Mouse (Mus musculus): ENCODE measurements at regions not wholly inside any gene's neighbourhood (a gene's known extent, or its start where the extent isn't known, plus 50 kb on each side); places are given as distances from the start of the nearest gene placed in this dataset.

DNA sequence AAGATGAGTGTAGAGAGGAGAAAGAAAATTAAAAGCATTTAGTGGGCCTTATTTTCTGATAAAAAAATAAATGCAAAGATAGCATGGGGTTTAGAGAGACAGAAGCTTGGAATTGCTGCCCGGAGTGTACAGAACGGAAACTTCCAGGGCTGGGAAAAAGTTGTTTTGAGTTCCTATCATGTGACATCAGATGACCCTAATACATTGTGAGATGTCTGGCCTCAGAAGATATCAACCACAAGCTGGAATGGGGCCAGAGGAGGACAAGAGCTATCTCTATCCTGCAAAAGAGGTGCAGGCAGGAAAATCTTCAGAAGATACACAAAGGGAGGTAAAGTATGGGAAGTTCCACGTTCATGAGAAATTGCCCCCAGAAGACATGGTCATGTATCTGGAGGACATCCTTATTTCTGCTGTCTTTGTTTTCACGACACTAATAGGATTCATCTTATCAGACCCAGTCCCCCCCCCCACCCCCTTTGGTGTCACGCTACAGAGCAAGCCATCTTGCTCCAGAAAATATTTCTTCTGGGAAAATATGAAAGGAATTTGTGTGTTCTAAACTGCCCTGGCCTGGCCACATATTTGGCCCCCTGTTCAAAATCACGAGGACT is 408.3 kb upstream of the N6amt1 start:
- Histone ChIP-seq H3K4me1 (ENCODE audit: control insufficient read depth, insufficient read depth, low read length) (no peaks in the 10 kb centered on the region; the same call in 1 of the 2 replicates), H3K27ac (replicated peaks; ENCODE audit: insufficient read depth, low read depth, low read length) (no peak overlapping the region), H3K9ac (ENCODE audit: low read depth, low read length) (no peak overlapping the region), H3K27me3 (ENCODE audit: control insufficient read depth, insufficient read depth, low read length) (no peaks in the 10 kb centered on the region), H3K4me3 (ENCODE audit: insufficient read depth, low read depth, low read length) (no peak overlapping the region), H3K79me2 (ENCODE audit: control insufficient read depth, insufficient read depth, low read length) (no peaks in the 10 kb centered on the region), H3K36me3 (ENCODE audit: control insufficient read depth, insufficient read depth, low read length) (no peaks in the 10 kb centered on the region)
- peak; percentile 31 for DNase-seq (ENCODE audit: extremely low read depth, low read depth, low spot score)
- TF ChIP-seq POLR2A (IDR thresholded peaks at IDR 0.05; ENCODE audit: extremely low read depth, insufficient read depth, low read length) (no peak), CTCF (IDR thresholded peaks at IDR 0.05; ENCODE audit: low read depth, low read length) (no peak)
- 64% methylated on average over 6 of the region's 6 CpGs for WGBS

DNA sequence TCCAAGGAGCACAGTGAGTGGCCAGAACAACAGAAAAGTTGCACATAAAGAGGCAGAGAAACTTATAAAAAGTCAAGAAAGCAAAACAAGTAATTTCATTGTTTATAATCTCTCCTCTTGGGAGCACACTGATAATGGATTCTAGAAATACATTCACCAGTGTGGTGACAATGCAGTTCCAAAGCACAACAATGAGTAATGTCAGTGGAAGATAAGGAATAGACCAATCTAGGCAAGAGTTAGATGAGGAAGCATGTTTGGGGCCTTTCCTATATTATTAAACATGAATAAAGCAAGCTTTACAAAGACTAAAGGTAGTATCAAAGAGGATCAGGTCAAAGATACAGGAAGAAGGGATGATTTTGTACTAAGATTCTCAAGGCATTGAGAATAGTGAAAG is 408.9 kb upstream of the N6amt1 start:
- DNase-seq (ENCODE audit: extremely low read depth, low read depth, low spot score), result no peak
- Histone ChIP-seq H3K4me1 (ENCODE audit: control insufficient read depth, insufficient read depth, low read length) (no peaks in the 10 kb centered on the region; the same call in 1 of the 2 replicates), H3K27ac (replicated peaks; ENCODE audit: insufficient read depth, low read depth, low read length) (no peak overlapping the region), H3K27me3 (ENCODE audit: control insufficient read depth, insufficient read depth, low read length) (no peaks in the 10 kb centered on the region), H3K9ac (ENCODE audit: low read depth, low read length) (no peak overlapping the region), H3K36me3 (ENCODE audit: control insufficient read depth, insufficient read depth, low read length) (no peaks in the 10 kb centered on the region), H3K79me2 (ENCODE audit: control insufficient read depth, insufficient read depth, low read length) (no peaks in the 10 kb centered on the region), H3K4me3 (ENCODE audit: insufficient read depth, low read depth, low read length) (no peak overlapping the region)
- TF ChIP-seq POLR2A (IDR thresholded peaks at IDR 0.05; ENCODE audit: extremely low read depth, insufficient read depth, low read length) (no peak), CTCF (IDR thresholded peaks at IDR 0.05; ENCODE audit: low read depth, low read length) (no peak)

- no peaks in the 10 kb centered on the region for H3K36me3 ChIP-seq (ENCODE audit: control insufficient read depth, insufficient read depth, low read length)
- no peak overlapping the region for H3K9ac ChIP-seq (ENCODE audit: low read depth, low read length)
- H3K27me3 ChIP-seq (ENCODE audit: control insufficient read depth, insufficient read depth, low read length), result no peaks in the 10 kb centered on the region
- no peak overlapping the region for H3K4me3 ChIP-seq (ENCODE audit: insufficient read depth, low read depth, low read length)
- WGBS, result 60% methylated on average over 2 of the region's 2 CpGs
- H3K27ac ChIP-seq (replicated peaks; ENCODE audit: insufficient read depth, low read depth, low read length), result no peak overlapping the region
- no peaks in the 10 kb centered on the region for H3K79me2 ChIP-seq (ENCODE audit: control insufficient read depth, insufficient read depth, low read length)
- H3K4me1 ChIP-seq (ENCODE audit: control insufficient read depth, insufficient read depth, low read length), result no peaks in the 10 kb centered on the region
- DNase-seq (ENCODE audit: extremely low read depth, low read depth, low spot score), result peak; percentile 37
- TF ChIP-seq CTCF (IDR thresholded peaks at IDR 0.05; ENCODE audit: low read depth, low read length) (no peak), POLR2A (IDR thresholded peaks at IDR 0.05; ENCODE audit: extremely low read depth, insufficient read depth, low read length) (no peak)
Measured at GRCm38 (mm10) chr16:86934989-86935388, 419.0 kb upstream of the N6amt1 start.

GRCm38 (mm10) chr16:86932765-86933164 is 421.2 kb upstream of the N6amt1 start:
- WGBS, result 72% methylated on average over 3 of the region's 3 CpGs
- no peak overlapping the region for H3K9ac ChIP-seq (ENCODE audit: low read depth, low read length)
- H3K4me3 ChIP-seq (ENCODE audit: insufficient read depth, low read depth, low read length), result no peak overlapping the region
- peak; percentile 20 for DNase-seq (ENCODE audit: extremely low read depth, low read depth, low spot score)
- no peaks in the 10 kb centered on the region for H3K4me1 ChIP-seq (ENCODE audit: control insufficient read depth, insufficient read depth, low read length)
- TF ChIP-seq CTCF (IDR thresholded peaks at IDR 0.05; ENCODE audit: low read depth, low read length), result no peak
- no peaks in the 10 kb centered on the region for H3K27me3 ChIP-seq (ENCODE audit: control insufficient read depth, insufficient read depth, low read length)
- H3K36me3 ChIP-seq (ENCODE audit: control insufficient read depth, insufficient read depth, low read length), result no peaks in the 10 kb centered on the region
- H3K27ac ChIP-seq (replicated peaks; ENCODE audit: insufficient read depth, low read depth, low read length), result no peak overlapping the region
- H3K79me2 ChIP-seq (ENCODE audit: control insufficient read depth, insufficient read depth, low read length), result no peaks in the 10 kb centered on the region

DNA sequence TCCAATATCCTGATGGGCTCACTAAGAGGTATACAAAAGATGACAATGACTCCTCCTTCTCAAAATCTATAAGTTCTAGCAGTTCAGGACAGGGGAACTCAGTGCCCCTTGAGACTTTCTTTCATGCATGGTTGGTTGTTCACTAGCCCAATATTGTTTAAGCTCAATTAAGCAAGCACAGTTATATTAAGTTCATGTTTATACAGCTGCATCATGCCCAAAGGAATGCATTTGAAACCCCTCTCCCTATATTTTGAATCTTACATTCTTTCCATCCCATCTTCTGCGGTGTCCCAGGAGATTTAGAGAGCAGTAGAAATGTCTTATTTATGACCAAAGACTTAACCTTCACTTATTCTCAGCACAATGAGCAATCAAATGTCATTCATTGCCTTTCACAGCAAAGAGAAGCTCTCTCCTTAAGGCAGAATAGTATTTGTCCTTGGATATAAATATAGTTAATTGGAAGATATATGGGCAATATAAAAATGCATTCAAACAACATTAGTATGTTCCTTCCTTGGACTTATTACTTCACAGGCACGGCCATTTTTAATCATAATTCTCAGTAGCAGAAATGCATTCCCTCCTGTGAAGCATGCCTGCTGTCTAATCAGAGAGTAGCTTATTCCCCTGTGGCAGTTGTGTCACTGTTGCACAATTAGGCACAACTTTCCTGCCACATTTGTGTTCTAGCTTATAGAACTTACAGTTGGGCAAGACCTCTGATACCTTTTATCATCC is 455.8 kb upstream of the N6amt1 start:
- Histone ChIP-seq H3K79me2 (ENCODE audit: control insufficient read depth, insufficient read depth, low read length) (no peaks in the 10 kb centered on the region), H3K4me1 (ENCODE audit: control insufficient read depth, insufficient read depth, low read length) (no peaks in the 10 kb centered on the region), H3K9ac (ENCODE audit: low read depth, low read length) (no peak overlapping the region), H3K4me3 (ENCODE audit: insufficient read depth, low read depth, low read length) (no peak overlapping the region), H3K27ac (replicated peaks; ENCODE audit: insufficient read depth, low read depth, low read length) (no peak overlapping the region), H3K36me3 (ENCODE audit: control insufficient read depth, insufficient read depth, low read length) (no peaks in the 10 kb centered on the region), H3K27me3 (ENCODE audit: control insufficient read depth, insufficient read depth, low read length) (no peaks in the 10 kb centered on the region)
- 91% methylated on average over 2 of the region's 2 CpGs for WGBS
- no peak for DNase-seq (ENCODE audit: extremely low read depth, low read depth, low spot score)
- TF ChIP-seq POLR2A (IDR thresholded peaks at IDR 0.05; ENCODE audit: extremely low read depth, insufficient read depth, low read length), result no peak
- no peak for TF ChIP-seq CTCF (IDR thresholded peaks at IDR 0.05; ENCODE audit: low read depth, low read length)

DNA sequence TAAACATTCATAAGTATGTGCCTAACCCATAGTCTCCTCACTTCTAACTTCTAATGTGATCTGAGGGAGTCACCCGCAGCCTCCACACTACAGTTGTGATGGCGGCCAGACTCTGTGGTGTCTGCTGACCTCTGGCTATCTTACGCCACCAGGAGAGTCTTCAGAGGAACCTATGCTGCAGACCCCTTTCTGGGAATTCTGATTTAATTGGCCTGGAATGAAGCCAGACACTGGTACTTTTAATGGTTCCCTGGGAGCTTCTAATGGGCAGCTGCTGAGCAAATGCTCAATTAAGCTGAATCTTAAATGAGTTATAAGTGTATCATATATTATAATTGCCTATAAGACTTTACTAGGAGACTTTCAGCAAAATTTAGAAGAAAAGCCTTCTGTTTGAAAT is 459.0 kb upstream of the N6amt1 start:
- no peak for DNase-seq (ENCODE audit: extremely low read depth, low read depth, low spot score)
- H3K36me3 ChIP-seq (ENCODE audit: control insufficient read depth, insufficient read depth, low read length), result no peaks in the 10 kb centered on the region
- no peak overlapping the region for H3K9ac ChIP-seq (ENCODE audit: low read depth, low read length)
- no peak overlapping the region for H3K4me3 ChIP-seq (ENCODE audit: insufficient read depth, low read depth, low read length)
- no peaks in the 10 kb centered on the region for H3K4me1 ChIP-seq (ENCODE audit: control insufficient read depth, insufficient read depth, low read length)
- no peaks in the 10 kb centered on the region for H3K27me3 ChIP-seq (ENCODE audit: control insufficient read depth, insufficient read depth, low read length)
- 97% methylated on average over 3 of the region's 3 CpGs for WGBS
- no peak for TF ChIP-seq CTCF (IDR thresholded peaks at IDR 0.05; ENCODE audit: low read depth, low read length)
- TF ChIP-seq POLR2A (IDR thresholded peaks at IDR 0.05; ENCODE audit: extremely low read depth, insufficient read depth, low read length), result no peak
- H3K79me2 ChIP-seq (ENCODE audit: control insufficient read depth, insufficient read depth, low read length), result no peaks in the 10 kb centered on the region
- no peak overlapping the region for H3K27ac ChIP-seq (replicated peaks; ENCODE audit: insufficient read depth, low read depth, low read length)

Measured in liver, adult 2 months (tissue).